Mouse (Mus musculus) thymus, adult 2 months (tissue): Measurements from ENCODE around the gene Zbtb20. TPM values are rescaled to one million over a fixed set of nuclear protein-coding genes. Genes with fewer than 3 reads are reported as not detected.

Experiments used
- DNase-seq: peaks from one replicate; pipeline ENCODE4 v3.0.0; 2021
- H3K27ac ChIP-seq: fragments of 200-500 bp; 2 replicates; pipeline ENCODE4 v1.5.1; 2012; ENCODE audit warnings: low read length, control low read depth; ENCODE audit not compliant: control insufficient read depth, insufficient read depth
- H3K27me3 ChIP-seq: fragments of 200-500 bp; 2 replicates; pipeline ENCODE4 v1.6.1; 2012; ENCODE audit warnings: mild to moderate bottlenecking, low read length, moderate library complexity, mixed read lengths; ENCODE audit not compliant: control insufficient read depth, insufficient read depth
- H3K36me3 ChIP-seq: fragments of 200-500 bp; 2 replicates; pipeline ENCODE4 v1.6.1; 2012; ENCODE audit warnings: mild to moderate bottlenecking, low read length, moderate library complexity; ENCODE audit not compliant: control insufficient read depth, insufficient read depth
- H3K4me1 ChIP-seq: fragments of 200-500 bp; replicated peaks from 2 replicates; pipeline ENCODE4 v1.6.1; 2012; ENCODE audit warnings: low read length; ENCODE audit not compliant: control insufficient read depth, insufficient read depth
- H3K4me3 ChIP-seq: fragments of 200-500 bp; 2 replicates; pipeline ENCODE4 v1.5.1; 2012; ENCODE audit warnings: mild to moderate bottlenecking, low read length, control low read depth, moderate library complexity; ENCODE audit not compliant: control insufficient read depth, insufficient read depth
- CTCF ChIP-seq: fragments of 200-500 bp; IDR thresholded peaks from 2 replicates; pipeline ENCODE4 v1.5.1; 2012; ENCODE audit warnings: mild to moderate bottlenecking, control low read depth, low read length, moderate library complexity, borderline replicate concordance; ENCODE audit not compliant: control insufficient read depth, poor library complexity, insufficient read depth; ENCODE audit errors: extremely low read depth
- POLR2A ChIP-seq: fragments of 200-500 bp; IDR thresholded peaks from 2 replicates; pipeline ENCODE4 v1.6.1; 2012; ENCODE audit warnings: mild to moderate bottlenecking, low read length, control low read depth, moderate library complexity; ENCODE audit not compliant: control insufficient read depth, poor library complexity, insufficient read depth; ENCODE audit errors: extremely low read depth
- WGBS: fragments of 180-500 bp; shearing (Covaris S2); methylation state at CpG from one replicate; pipeline ENCODE4 v1.1.7; 2018; 5-methylcytosine and 5-hydroxymethylcytosine counted together
- polyA plus RNA-seq: library from polyadenylated mRNA; depleted of rRNA; stranded (reverse); fragments of >200 nt; gene quantifications from 2 replicates; pipeline ENCODE4 v1.2.3, GENCODE M21; 2012

Gene Zbtb20
- polyA plus RNA-seq, 1 experiment: 19.1 TPM

DNA sequence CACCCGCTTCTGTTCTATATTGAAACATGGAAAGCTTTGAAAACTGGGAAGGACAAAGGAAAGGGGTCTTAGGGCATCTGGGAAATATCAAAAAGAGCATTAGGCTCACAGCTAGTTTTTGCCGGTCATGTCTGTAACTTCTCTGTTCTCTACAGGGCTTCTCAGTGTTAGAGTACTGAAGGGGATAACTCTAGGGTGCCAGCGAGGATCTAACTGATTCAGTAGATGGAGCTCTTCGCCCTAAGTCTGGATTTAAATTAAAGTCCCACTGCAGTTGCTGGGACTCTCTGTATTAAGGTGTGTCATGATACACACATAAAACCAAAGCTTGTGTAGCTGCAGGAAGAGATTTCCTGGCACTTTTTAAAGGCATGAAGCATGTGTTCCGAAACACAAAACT is 634.8 kb downstream of the Zbtb20 start:
- H3K27ac ChIP-seq: no peak overlapping the region
- H3K36me3 ChIP-seq: no peaks in the 10 kb centered on the region
- TF ChIP-seq CTCF (no peak), POLR2A (no peak)
- no peak for DNase-seq
- peaks cover 3% of the 10 kb centered on the region; the same call in 1 of the 2 replicates for H3K4me1 ChIP-seq
- H3K27me3 ChIP-seq: no peaks in the 10 kb centered on the region
- WGBS: 90% methylated on average over 5 of the region's 5 CpGs
- no peak overlapping the region for H3K4me3 ChIP-seq

DNA sequence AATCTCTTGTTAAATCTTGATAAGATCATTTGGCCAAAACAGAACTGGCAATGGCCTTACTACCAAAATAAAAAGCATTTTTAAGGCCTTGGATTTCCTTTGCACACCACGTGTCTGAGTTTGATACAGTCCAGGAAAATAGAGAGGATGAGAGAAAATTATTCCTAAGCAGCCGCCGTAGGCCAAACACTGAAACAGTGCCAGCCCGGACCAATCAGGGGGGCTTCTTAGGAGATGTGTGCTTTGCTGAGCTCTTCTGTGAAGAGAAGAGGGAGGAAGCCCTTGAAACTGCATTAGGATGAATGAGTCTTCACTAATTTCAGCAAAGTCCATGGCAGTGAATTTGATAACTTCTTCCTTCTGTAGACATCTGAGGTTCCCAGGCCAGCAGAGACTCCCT is 635.9 kb downstream of the Zbtb20 start:
- no peaks in the 10 kb centered on the region for H3K4me1 ChIP-seq
- H3K27ac ChIP-seq: no peak overlapping the region
- no peaks in the 10 kb centered on the region for H3K36me3 ChIP-seq
- H3K27me3 ChIP-seq: no peaks in the 10 kb centered on the region
- H3K4me3 ChIP-seq: no peak overlapping the region
- 96% methylated on average over 4 of the region's 4 CpGs for whole genome bisulfite sequencing
- no peak for TF ChIP-seq POLR2A
- TF ChIP-seq CTCF: no peak
- no peak for DNase-seq

GRCm38 (mm10) chr16:43513933-43514332 is 638.3 kb downstream of the Zbtb20 start:
- Histone ChIP-seq H3K4me1 (no peaks in the 10 kb centered on the region), H3K27me3 (no peaks in the 10 kb centered on the region), H3K36me3 (no peaks in the 10 kb centered on the region), H3K4me3 (no peak overlapping the region), H3K27ac (no peak overlapping the region)
- TF ChIP-seq POLR2A: no peak
- no peak for TF ChIP-seq CTCF
- no peak for DNase-seq
- WGBS: 93% methylated on average over 5 of the region's 5 CpGs

DNA sequence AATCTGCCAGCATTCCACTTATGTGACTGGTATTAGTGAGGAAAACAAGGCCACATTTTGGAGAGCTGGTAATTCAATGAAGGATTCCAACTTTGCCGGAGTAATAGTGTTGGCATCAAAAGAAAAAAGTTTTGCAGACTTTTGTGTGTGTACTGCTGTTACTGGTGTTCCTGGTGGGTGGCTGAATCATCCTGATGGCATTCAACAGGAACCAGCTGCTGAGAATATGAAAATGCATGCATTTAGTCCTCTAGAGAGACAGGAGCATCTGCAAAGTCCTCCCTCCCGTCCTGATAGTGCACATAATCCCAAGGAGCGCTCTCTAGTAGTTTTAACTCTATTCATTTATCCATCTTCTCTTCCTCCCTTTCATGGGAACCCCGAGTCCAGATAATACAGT is 639.9 kb downstream of the Zbtb20 start:
- Histone ChIP-seq H3K27ac (no peak overlapping the region), H3K4me1 (no peaks in the 10 kb centered on the region), H3K36me3 (no peaks in the 10 kb centered on the region), H3K4me3 (no peak overlapping the region), H3K27me3 (no peaks in the 10 kb centered on the region)
- no peak for TF ChIP-seq CTCF
- TF ChIP-seq POLR2A: no peak
- no peak for DNase-seq
- WGBS: 96% methylated on average over 4 of the region's 4 CpGs

DNA sequence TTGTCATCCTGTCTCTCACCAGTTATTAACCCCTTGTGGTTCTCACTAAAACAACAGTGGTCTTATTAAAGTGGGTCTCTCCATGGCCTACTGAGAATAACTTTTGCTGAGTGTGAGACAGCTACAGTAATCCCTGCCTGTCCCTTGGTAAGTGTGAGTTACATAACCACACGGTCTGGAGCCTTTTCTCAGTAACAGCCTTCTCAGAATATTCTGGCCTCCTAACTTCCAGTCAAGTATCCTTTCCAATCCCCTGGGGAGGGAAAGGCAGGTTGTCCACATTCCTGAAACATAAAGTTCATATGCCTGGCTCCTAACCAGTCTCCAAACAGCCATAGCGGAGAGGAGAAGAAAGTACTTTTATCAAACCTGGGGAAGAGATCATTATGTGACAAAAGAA is 644.6 kb downstream of the Zbtb20 start:
- no peaks in the 10 kb centered on the region for H3K27me3 ChIP-seq
- no peaks in the 10 kb centered on the region for H3K36me3 ChIP-seq
- DNase-seq: no peak
- TF ChIP-seq POLR2A: no peak
- no peak for TF ChIP-seq CTCF
- H3K4me3 ChIP-seq: no peak overlapping the region
- H3K4me1 ChIP-seq: 0 out of 2 replicates have a peak, but pooled peaks cover 2% of the 10 kb centered on the region
- no peak overlapping the region for H3K27ac ChIP-seq
- 92% methylated on average over 2 of the region's 2 CpGs for WGBS

- Histone ChIP-seq H3K36me3 (no peaks in the 10 kb centered on the region), H3K27me3 (no peaks in the 10 kb centered on the region), H3K4me1 (0 out of 2 replicates have a peak, but pooled peaks cover 2% of the 10 kb centered on the region), H3K27ac (no peak overlapping the region), H3K4me3 (no peak overlapping the region)
- 93% methylated on average over 4 of the region's 4 CpGs for WGBS
- TF ChIP-seq POLR2A (no peak), CTCF (no peak)
- DNase-seq: no peak
Measured at GRCm38 (mm10) chr16:43522482-43522881, 646.8 kb downstream of the Zbtb20 start.

DNA sequence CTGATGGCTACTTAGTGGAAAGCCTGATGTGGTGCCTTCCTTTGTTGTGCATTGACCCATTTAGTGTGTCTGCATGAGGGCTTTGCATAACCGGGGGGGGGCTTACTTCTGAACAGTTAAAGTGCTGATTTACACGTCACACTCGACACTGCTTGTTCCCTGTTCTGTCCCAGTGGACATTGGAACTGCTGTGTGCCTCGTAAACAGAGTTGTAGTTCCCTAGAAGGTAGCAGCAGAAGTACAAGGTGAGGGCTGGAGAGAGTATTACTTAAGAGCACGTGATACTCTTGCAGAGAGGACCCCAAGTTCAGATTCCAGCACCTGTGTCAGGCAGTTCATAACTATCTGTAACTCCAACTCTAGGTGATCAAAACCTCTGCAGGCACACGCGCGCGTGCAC is 648.5 kb downstream of the Zbtb20 start:
- no peak for DNase-seq

More for the DNA sequence above, 648.5 kb downstream of the Zbtb20 start:
- TF ChIP-seq POLR2A (no peak), CTCF (no peak)
- Histone ChIP-seq H3K27me3 (no peaks in the 10 kb centered on the region), H3K36me3 (no peaks in the 10 kb centered on the region), H3K4me3 (no peak overlapping the region), H3K4me1 (0 out of 2 replicates have a peak, but pooled peaks cover 2% of the 10 kb centered on the region), H3K27ac (no peak overlapping the region)
- WGBS: 96% methylated on average over 9 of the region's 9 CpGs
